Mouse (Mus musculus): ENCODE measurements around the gene Anks1.
"Not testable (repeated sequence)": the region's sequence is repeated elsewhere in the genome, so short reads cannot be mapped to it uniquely, and the experiment has no call there.

Gene Anks1

GRCm38 (mm10) chr17:27934136-27934910 lies 25.2 kb downstream of the Anks1 start:
- DNase-seq, result no peak

- no peak for DNase-seq
Observed at GRCm38 (mm10) chr17:27935091-27935490, 26.0 kb downstream of the Anks1 start.

GRCm38 (mm10) chr17:27937054-27937615 lies 28.0 kb downstream of the Anks1 start:
- DNase-seq, result no peak

GRCm38 (mm10) chr17:27938121-27938754 lies 29.1 kb downstream of the Anks1 start:
- no peak for DNase-seq

- no peak for DNase-seq
Observed at GRCm38 (mm10) chr17:27939028-27939427, 29.9 kb downstream of the Anks1 start.

GRCm38 (mm10) chr17:27940352-27940751 lies 31.2 kb downstream of the Anks1 start:
- DNase-seq, result no peak

- DNase-seq, result no peak
Observed at GRCm38 (mm10) chr17:27941178-27941577, 32.1 kb downstream of the Anks1 start.

GRCm38 (mm10) chr17:27941698-27942097 lies 32.6 kb downstream of the Anks1 start:
- no peak for DNase-seq

- DNase-seq, result no peak
Observed at GRCm38 (mm10) chr17:27942131-27942530, 33.0 kb downstream of the Anks1 start.

GRCm38 (mm10) chr17:27945546-27946216 lies 36.6 kb downstream of the Anks1 start:
- DNase-seq, result no peak

- no peak for DNase-seq
Observed at GRCm38 (mm10) chr17:27946371-27946770, 37.3 kb downstream of the Anks1 start.

GRCm38 (mm10) chr17:27947155-27947554 lies 38.0 kb downstream of the Anks1 start:
- DNase-seq, result no peak

GRCm38 (mm10) chr17:27953136-27953535 lies 44.0 kb downstream of the Anks1 start:
- no peak for DNase-seq

GRCm38 (mm10) chr17:27954629-27955402 lies 45.7 kb downstream of the Anks1 start:
- no peak for DNase-seq

GRCm38 (mm10) chr17:27957649-27958048 lies 48.5 kb downstream of the Anks1 start:
- no peak for DNase-seq

GRCm38 (mm10) chr17:27960128-27961111 lies 51.3 kb downstream of the Anks1 start:
- DNase-seq, result no peak

GRCm38 (mm10) chr17:27963120-27963519 lies 54.0 kb downstream of the Anks1 start:
- DNase-seq, result not testable (repeated sequence)

GRCm38 (mm10) chr17:27964607-27965006 lies 55.5 kb downstream of the Anks1 start:
- no peak for DNase-seq

GRCm38 (mm10) chr17:27965292-27965691 lies 56.2 kb downstream of the Anks1 start:
- DNase-seq, result no peak

- DNase-seq, result no peak
Observed at GRCm38 (mm10) chr17:27966056-27966455, 57.0 kb downstream of the Anks1 start.

- no peak for DNase-seq
Observed at GRCm38 (mm10) chr17:27966508-27967021, 57.5 kb downstream of the Anks1 start.

Measured in spleen, adult 18-20 months (tissue).